Mouse (Mus musculus) intestine, embryonic 16.5 days (tissue): Measurements from ENCODE around the gene Gm10318. TPM values are rescaled to one million over a fixed set of nuclear protein-coding genes. Genes with fewer than 3 reads are reported as not detected.

Experiments
- ATAC-seq: fragments of 200-750 bp; cut with Nextera tagmentation; 2 replicates; pipeline ENCODE4 v1.8.0; 2017; ENCODE audit warnings: moderate TSS enrichment, moderate library complexity
- H3K27ac ChIP-seq: fragments of 300-500 bp; sonication (generic); 2 replicates; pipeline ENCODE4 v1.5.1; 2014; ENCODE audit warnings: mild to moderate bottlenecking, low read length
- H3K27me3 ChIP-seq: fragments of 300-500 bp; sonication (generic); replicated peaks from 2 replicates; pipeline ENCODE4 v1.6.1; 2014; ENCODE audit warnings: low read length, control low read depth, mixed read lengths; ENCODE audit not compliant: control insufficient read depth, insufficient read depth
- H3K36me3 ChIP-seq: fragments of 300-500 bp; sonication (generic); 2 replicates; pipeline ENCODE4 v1.6.1; 2014; ENCODE audit warnings: low read length, control low read depth; ENCODE audit not compliant: control insufficient read depth, insufficient read depth
- H3K4me1 ChIP-seq: fragments of 300-500 bp; sonication (generic); 2 replicates; pipeline ENCODE4 v1.6.1; 2014; ENCODE audit warnings: low read length, control low read depth, mixed read lengths; ENCODE audit not compliant: control insufficient read depth, insufficient read depth
- H3K4me2 ChIP-seq: fragments of 300-500 bp; sonication (generic); 2 replicates; pipeline ENCODE4 v1.6.1; 2014; ENCODE audit warnings: low read depth, low read length, control low read depth
- H3K4me3 ChIP-seq: fragments of 300-500 bp; sonication (generic); 2 replicates; pipeline ENCODE4 v1.5.1; 2014; ENCODE audit warnings: mild to moderate bottlenecking, low read length
- H3K9ac ChIP-seq: fragments of 300-500 bp; sonication (generic); 2 replicates; pipeline ENCODE4 v1.6.1; 2014; ENCODE audit warnings: low read depth, low read length
- H3K9me3 ChIP-seq: fragments of 300-500 bp; sonication (generic); 2 replicates; pipeline ENCODE4 v1.6.1; 2016; ENCODE audit warnings: low read length, control low read depth; ENCODE audit not compliant: control insufficient read depth
- WGBS: fragments of 180-500 bp; shearing (Covaris S2); extraction: QIAGEN DNeasy Blood & Tissue Kit; methylation state at CpG from one replicate; pipeline ENCODE4 v1.1.7; 2014; 5-methylcytosine and 5-hydroxymethylcytosine counted together
- polyA plus RNA-seq: library from polyadenylated mRNA; unstranded; fragments of >200 nt; fragmentation: Nextera tagmentation; extraction: Ambion mirVana; gene quantifications from 2 replicates; pipeline ENCODE4 v1.2.1, GENCODE M21; 2015

Gene Gm10318
- not detected in 2 replicates for polyA plus RNA-seq

GRCm38 (mm10) chr10:77852559-77852958 lies at the start of gene Gm10318:
Gene Gm10318, plus strand, starts transcription at chr10:77852859.
- Histone ChIP-seq H3K27me3 (no peaks in the 10 kb centered on the region), H3K27ac (no peak within 1 kb of the TSS), H3K4me2 (no peak within 1 kb of the TSS), H3K36me3 (no peaks in the 10 kb centered on the region), H3K9ac (no peak within 1 kb of the TSS), H3K4me1 (no peaks in the 10 kb centered on the region), H3K9me3 (no peaks in the 10 kb centered on the region), H3K4me3 (no peak within 1 kb of the TSS)
- WGBS: 60% methylated on average over 9 of the region's 9 CpGs
- ATAC-seq: no peak

GRCm38 (mm10) chr10:77804095-77804494 lies 48.6 kb upstream of the Gm10318 start:
- H3K27ac ChIP-seq: no peak overlapping the region
- WGBS: 48% methylated on average over 3 of the region's 3 CpGs

GRCm38 (mm10) chr10:77811743-77812142 lies 40.9 kb upstream of the Gm10318 start, which contains the start of gene Gm9507:
Gene Gm9507, minus strand, starts transcription at chr10:77811843.
- Histone ChIP-seq H3K4me3 (no peak within 1 kb of the TSS), H3K27ac (no peak within 1 kb of the TSS), H3K36me3 (no peaks in the 10 kb centered on the region), H3K4me1 (no peaks in the 10 kb centered on the region), H3K4me2 (no peak within 1 kb of the TSS), H3K9me3 (no peaks in the 10 kb centered on the region), H3K27me3 (0 out of 2 replicates have a peak, but pooled peaks cover 3% of the 10 kb centered on the region), H3K9ac (no peak within 1 kb of the TSS)
- no peak for ATAC-seq
- 53% methylated on average over 5 of the region's 5 CpGs for WGBS

More at GRCm38 (mm10) chr10:77804095-77804494, 48.6 kb upstream of the Gm10318 start:
- no peak overlapping the region for H3K4me3 ChIP-seq
- ATAC-seq: no peak
- no peaks in the 10 kb centered on the region for H3K4me1 ChIP-seq
- no peaks in the 10 kb centered on the region for H3K36me3 ChIP-seq
- no peaks in the 10 kb centered on the region for H3K27me3 ChIP-seq
- H3K9ac ChIP-seq: no peak overlapping the region
- H3K9me3 ChIP-seq: no peaks in the 10 kb centered on the region
- no peak overlapping the region for H3K4me2 ChIP-seq

- Histone ChIP-seq H3K27me3 (0 out of 2 replicates have a peak, but pooled peaks cover 3% of the 10 kb centered on the region), H3K4me3 (no peak within 1 kb of the TSS), H3K9ac (no peak within 1 kb of the TSS), H3K36me3 (no peaks in the 10 kb centered on the region), H3K27ac (no peak within 1 kb of the TSS), H3K9me3 (no peaks in the 10 kb centered on the region), H3K4me1 (no peaks in the 10 kb centered on the region), H3K4me2 (no peak within 1 kb of the TSS)
- no peak for ATAC-seq
- WGBS: 45% methylated on average over 4 of the region's 4 CpGs
Observed at GRCm38 (mm10) chr10:77814382-77814781, 38.3 kb upstream of the Gm10318 start, which contains the start of gene Gm2696. Gene Gm2696, plus strand, starts transcription at chr10:77814682.

- no peak overlapping the region for H3K9ac ChIP-seq
- no peaks in the 10 kb centered on the region for H3K4me1 ChIP-seq
- WGBS: 36% methylated on average over 5 of the region's 5 CpGs
- H3K9me3 ChIP-seq: no peaks in the 10 kb centered on the region
- H3K4me3 ChIP-seq: no peak overlapping the region
- H3K27ac ChIP-seq: no peak overlapping the region
- H3K4me2 ChIP-seq: no peak overlapping the region
- ATAC-seq: no peak
- no peaks in the 10 kb centered on the region for H3K36me3 ChIP-seq
- H3K27me3 ChIP-seq: 0 out of 2 replicates have a peak, but pooled peaks cover 3% of the 10 kb centered on the region
Observed at GRCm38 (mm10) chr10:77815514-77815913, 37.1 kb upstream of the Gm10318 start.

- 96% methylated on average over 4 of the region's 4 CpGs for WGBS
- Histone ChIP-seq H3K27me3 (0 out of 2 replicates have a peak, but pooled peaks cover 3% of the 10 kb centered on the region), H3K4me1 (no peaks in the 10 kb centered on the region), H3K36me3 (no peaks in the 10 kb centered on the region), H3K9ac (no peak overlapping the region), H3K4me2 (no peak overlapping the region), H3K27ac (no peak overlapping the region), H3K4me3 (no peak overlapping the region), H3K9me3 (no peaks in the 10 kb centered on the region)
- ATAC-seq: no peak
Observed at GRCm38 (mm10) chr10:77818523-77818922, 34.1 kb upstream of the Gm10318 start.

GRCm38 (mm10) chr10:77819203-77819602 lies 33.5 kb upstream of the Gm10318 start:
- no peak overlapping the region for H3K4me2 ChIP-seq
- H3K36me3 ChIP-seq: no peaks in the 10 kb centered on the region
- ATAC-seq: no peak
- 37% methylated on average over 4 of the region's 4 CpGs for WGBS
- H3K27me3 ChIP-seq: no peaks in the 10 kb centered on the region
- no peak overlapping the region for H3K27ac ChIP-seq
- no peak overlapping the region for H3K9ac ChIP-seq
- no peaks in the 10 kb centered on the region for H3K4me1 ChIP-seq
- H3K4me3 ChIP-seq: no peak overlapping the region
- H3K9me3 ChIP-seq: no peaks in the 10 kb centered on the region

- 56% methylated on average over 6 of the region's 6 CpGs for WGBS
- no peaks in the 10 kb centered on the region for H3K9me3 ChIP-seq
- no peak within 1 kb of the TSS for H3K4me2 ChIP-seq
- no peaks in the 10 kb centered on the region for H3K36me3 ChIP-seq
- ATAC-seq: no peak
- H3K27me3 ChIP-seq: no peaks in the 10 kb centered on the region
- H3K4me3 ChIP-seq: no peak within 1 kb of the TSS
- no peak within 1 kb of the TSS for H3K27ac ChIP-seq
- no peak within 1 kb of the TSS for H3K9ac ChIP-seq
- no peaks in the 10 kb centered on the region for H3K4me1 ChIP-seq
Observed at GRCm38 (mm10) chr10:77826951-77827350, 25.7 kb upstream of the Gm10318 start, which contains the start of gene Krtap10-4. Gene Krtap10-4, minus strand, starts transcription at chr10:77827095.

GRCm38 (mm10) chr10:77835647-77836046 lies 17.0 kb upstream of the Gm10318 start, which contains the start of gene Krtap10-10:
Gene Krtap10-10, plus strand, starts transcription at chr10:77835947.
- Histone ChIP-seq H3K27me3 (no peaks in the 10 kb centered on the region), H3K4me3 (no peak within 1 kb of the TSS)
- ATAC-seq: no peak

GRCm38 (mm10) chr10:77839006-77839405 lies 13.7 kb upstream of the Gm10318 start:
- Histone ChIP-seq H3K9me3 (peaks cover 9% of the 10 kb centered on the region), H3K36me3 (no peaks in the 10 kb centered on the region), H3K27ac (no peak overlapping the region), H3K4me1 (no peaks in the 10 kb centered on the region), H3K27me3 (no peaks in the 10 kb centered on the region), H3K4me3 (no peak overlapping the region), H3K4me2 (no peak overlapping the region), H3K9ac (no peak overlapping the region)
- WGBS: 64% methylated on average over 6 of the region's 6 CpGs
- ATAC-seq: no peak

More at GRCm38 (mm10) chr10:77835647-77836046, 17.0 kb upstream of the Gm10318 start, which contains the start of gene Krtap10-10:
- Histone ChIP-seq H3K4me2 (no peak within 1 kb of the TSS), H3K4me1 (no peaks in the 10 kb centered on the region), H3K27ac (no peak within 1 kb of the TSS), H3K9me3 (no peaks in the 10 kb centered on the region), H3K9ac (no peak within 1 kb of the TSS), H3K36me3 (no peaks in the 10 kb centered on the region)
- 73% methylated on average over 9 of the region's 9 CpGs for WGBS
